Mouse (Mus musculus) ES-E14 (cell line): ENCODE data around the gene Slc1a2.

Experiments used
- HCFC1 ChIP-seq: IDR thresholded peaks from 2 replicates; pipeline ENCODE4 v1.6.1; 2012; ENCODE audit warnings: low read length, inconsistent platforms, borderline replicate concordance; ENCODE audit not compliant: insufficient read depth
- MAFK ChIP-seq: IDR thresholded peaks from 2 replicates; pipeline ENCODE4 v1.6.1; 2014; ENCODE audit warnings: mild to moderate bottlenecking, low read depth, low read length, inconsistent platforms; ENCODE audit not compliant: insufficient read depth

DNA sequence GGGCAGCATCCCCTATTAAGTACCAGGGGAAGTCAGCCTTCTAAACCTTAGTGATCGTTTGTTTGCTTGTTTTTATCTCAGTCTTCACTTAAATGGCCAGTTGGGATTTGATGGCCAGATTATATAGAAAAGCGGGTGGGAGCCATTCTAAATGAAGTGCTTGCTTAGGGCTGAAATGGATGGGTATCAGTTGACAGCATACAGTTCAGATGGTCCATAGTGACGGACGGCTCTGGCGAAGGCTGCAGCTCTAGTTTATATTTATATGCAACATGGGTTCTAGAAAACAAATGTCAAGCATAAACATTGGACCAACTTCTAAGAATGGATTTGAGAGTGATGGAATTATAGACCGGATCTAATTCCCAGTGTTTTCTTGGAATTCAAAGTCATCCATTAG lies 9.5 kb downstream of the Slc1a2 start:
- TF ChIP-seq HCFC1: no peak
- no peak for TF ChIP-seq MAFK
